Mouse (Mus musculus): ENCODE measurements around the gene Nbas.

The Nbas gene

GRCm38 (mm10) chr12:13532731-13533365 is 263.9 kb downstream of the Nbas start:
- no peak for DNase-seq (ENCODE audit: low spot score in 2 of 2)

GRCm38 (mm10) chr12:13539171-13539570 is 270.2 kb downstream of the Nbas start:
- DNase-seq (ENCODE audit: low spot score in 2 of 2), result no peak

- DNase-seq (ENCODE audit: low spot score in 2 of 2), result no peak
Measured at GRCm38 (mm10) chr12:13543806-13544205, 274.9 kb downstream of the Nbas start.

GRCm38 (mm10) chr12:13563646-13564289 is 294.8 kb downstream of the Nbas start:
- no peak for DNase-seq (ENCODE audit: low spot score in 2 of 2)

- DNase-seq (ENCODE audit: low spot score in 2 of 2), result no peak
Measured at GRCm38 (mm10) chr12:13564330-13564729, 295.4 kb downstream of the Nbas start.

- DNase-seq (ENCODE audit: low spot score in 2 of 2), result no peak
Measured at GRCm38 (mm10) chr12:13566421-13566820, 297.5 kb downstream of the Nbas start.

- DNase-seq (ENCODE audit: low spot score in 2 of 2), result no peak
Measured at GRCm38 (mm10) chr12:13575158-13575557, 306.2 kb downstream of the Nbas start.

- peak in 1 of 2 experiments; percentile 52 for DNase-seq (ENCODE audit: low spot score in 2 of 2)
Measured at GRCm38 (mm10) chr12:13575605-13576600, 307.0 kb downstream of the Nbas start.

- peak in 1 of 2 experiments; percentile 50 for DNase-seq (ENCODE audit: low spot score in 2 of 2)
Measured at GRCm38 (mm10) chr12:13576761-13577160, 307.8 kb downstream of the Nbas start.

GRCm38 (mm10) chr12:13580796-13581195 is 311.9 kb downstream of the Nbas start:
- DNase-seq (ENCODE audit: low spot score in 2 of 2), result peak in 1 of 2 experiments; percentile 52

GRCm38 (mm10) chr12:13583386-13583785 is 314.5 kb downstream of the Nbas start:
- DNase-seq (ENCODE audit: low spot score in 2 of 2), result peak in 1 of 2 experiments; percentile 56

- DNase-seq (ENCODE audit: low spot score in 2 of 2), result peak in 1 of 2 experiments; percentile 40
Measured at GRCm38 (mm10) chr12:13585527-13586156, 316.7 kb downstream of the Nbas start.

- DNase-seq (ENCODE audit: low spot score in 2 of 2), result peak in 1 of 2 experiments; percentile 44
Measured at GRCm38 (mm10) chr12:13587675-13588074, 318.7 kb downstream of the Nbas start.

- no peak for DNase-seq (ENCODE audit: low spot score in 2 of 2)
Measured at GRCm38 (mm10) chr12:13589021-13589420, 320.1 kb downstream of the Nbas start.

- DNase-seq (ENCODE audit: low spot score in 2 of 2), result no peak
Measured at GRCm38 (mm10) chr12:13594746-13595469, 326.0 kb downstream of the Nbas start.

- no peak for DNase-seq (ENCODE audit: low spot score in 2 of 2)
Measured at GRCm38 (mm10) chr12:13597026-13597425, 328.1 kb downstream of the Nbas start.

GRCm38 (mm10) chr12:13598545-13598944 is 329.6 kb downstream of the Nbas start:
- no peak for DNase-seq (ENCODE audit: low spot score in 2 of 2)

GRCm38 (mm10) chr12:13602414-13602813 is 333.5 kb downstream of the Nbas start:
- no peak for DNase-seq (ENCODE audit: low spot score in 2 of 2)

- no peak for DNase-seq (ENCODE audit: low spot score in 2 of 2)
Measured at GRCm38 (mm10) chr12:13607021-13607420, 338.1 kb downstream of the Nbas start.

GRCm38 (mm10) chr12:13609027-13609426 is 340.1 kb downstream of the Nbas start:
- DNase-seq (ENCODE audit: low spot score in 2 of 2), result no peak

- no peak for DNase-seq (ENCODE audit: low spot score in 2 of 2)
Measured at GRCm38 (mm10) chr12:13613041-13613440, 344.1 kb downstream of the Nbas start.
